Mouse (Mus musculus) intestine, postnatal 0 days (tissue): ENCODE measurements around the gene Efcc1. TPM values are rescaled to one million over a fixed set of nuclear protein-coding genes. Genes with fewer than 3 reads are reported as not detected.

Source experiments
- ATAC-seq: fragments of 200-750 bp; cut with Nextera tagmentation; 2 replicates; pipeline ENCODE4 v1.8.0; 2017; ENCODE audit warnings: mild to moderate bottlenecking, moderate TSS enrichment, moderate library complexity
- H3K27ac ChIP-seq: fragments of 300-500 bp; sonication (generic); 2 replicates; pipeline ENCODE4 v1.5.1; 2014; ENCODE audit warnings: mild to moderate bottlenecking, low read depth, low read length, moderate library complexity
- H3K27me3 ChIP-seq: fragments of 300-500 bp; sonication (generic); replicated peaks from 2 replicates; pipeline ENCODE4 v1.6.1; 2014; ENCODE audit warnings: low read length, mixed read lengths; ENCODE audit not compliant: control insufficient read depth, insufficient read depth
- H3K36me3 ChIP-seq: fragments of 300-500 bp; sonication (generic); 2 replicates; pipeline ENCODE4 v1.6.1; 2014; ENCODE audit warnings: mild to moderate bottlenecking, moderate library complexity; ENCODE audit not compliant: control insufficient read depth, insufficient read depth
- H3K4me1 ChIP-seq: fragments of 300-500 bp; sonication (generic); replicated peaks from 2 replicates; pipeline ENCODE4 v1.6.1; 2014; ENCODE audit warnings: antibody characterized with exemption, low read length, mixed read lengths; ENCODE audit not compliant: control insufficient read depth, insufficient read depth
- H3K4me2 ChIP-seq: fragments of 300-500 bp; sonication (generic); replicated peaks from 2 replicates; pipeline ENCODE4 v1.6.1; 2014; ENCODE audit warnings: low read depth, mild to moderate bottlenecking, moderate library complexity
- H3K4me3 ChIP-seq: fragments of 300-500 bp; sonication (generic); 2 replicates; pipeline ENCODE4 v1.5.1; 2014; ENCODE audit warnings: low read depth, low read length
- H3K9ac ChIP-seq: fragments of 300-500 bp; sonication (generic); 2 replicates; pipeline ENCODE4 v1.6.1; 2014; ENCODE audit warnings: mild to moderate bottlenecking, low read depth, low read length
- H3K9me3 ChIP-seq: fragments of 300-500 bp; sonication (generic); 2 replicates; pipeline ENCODE4 v1.6.1; 2016; ENCODE audit warnings: mixed run types; ENCODE audit not compliant: control insufficient read depth
- CTCF ChIP-seq: sonication (generic); IDR thresholded peaks from 2 replicates; pipeline ENCODE4 v1.5.1; 2016; ENCODE audit warnings: low read depth, mild to moderate bottlenecking, control low read depth, antibody characterized with exemption, moderate library complexity
- WGBS: fragments of 180-500 bp; shearing (Covaris S2); extraction: QIAGEN DNeasy Blood & Tissue Kit; methylation state at CpG from one replicate; pipeline ENCODE4 v1.1.7; 2014; 5-methylcytosine and 5-hydroxymethylcytosine counted together
- polyA plus RNA-seq: library from polyadenylated mRNA; unstranded; fragments of >200 nt; fragmentation: Nextera tagmentation; extraction: Ambion mirVana; gene quantifications from 2 replicates; pipeline ENCODE4 v1.2.1, GENCODE M21; 2015

Gene Efcc1
- polyA plus RNA-seq, 1 experiment from 2014 or later, result 0.86 TPM

DNA sequence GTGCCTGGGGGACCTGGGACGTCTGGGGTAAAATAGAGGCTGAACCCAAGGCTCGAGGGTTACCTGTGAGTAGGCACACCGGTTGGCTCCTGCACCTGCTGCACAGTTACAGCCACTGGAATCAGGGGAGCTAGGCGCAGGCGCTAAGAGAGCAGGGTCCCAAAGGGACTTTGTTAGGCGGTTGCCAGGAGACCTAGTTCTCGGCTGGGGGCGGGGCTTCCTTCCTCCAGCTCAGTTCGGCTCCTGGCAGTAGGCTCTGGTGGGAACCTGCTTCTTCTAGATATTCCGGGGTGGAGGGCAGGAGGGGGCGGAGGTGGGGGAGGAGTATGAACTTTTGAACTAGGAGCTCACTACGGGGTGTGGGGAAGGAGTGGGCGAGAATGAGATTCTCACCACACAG, 8.0 kb upstream of the Efcc1 start:
- Histone ChIP-seq H3K4me1 (no peaks in the 10 kb centered on the region), H3K4me2 (no peak overlapping the region), H3K36me3 (no peaks in the 10 kb centered on the region), H3K9me3 (no peaks in the 10 kb centered on the region), H3K27me3 (no peaks in the 10 kb centered on the region; the same call in 1 of the 2 replicates), H3K4me3 (no peak overlapping the region), H3K9ac (no peak overlapping the region), H3K27ac (no peak overlapping the region)
- ATAC-seq, result no peak
- TF ChIP-seq CTCF, result no peak
- 9% methylated on average over 13 of the region's 13 CpGs for WGBS

DNA sequence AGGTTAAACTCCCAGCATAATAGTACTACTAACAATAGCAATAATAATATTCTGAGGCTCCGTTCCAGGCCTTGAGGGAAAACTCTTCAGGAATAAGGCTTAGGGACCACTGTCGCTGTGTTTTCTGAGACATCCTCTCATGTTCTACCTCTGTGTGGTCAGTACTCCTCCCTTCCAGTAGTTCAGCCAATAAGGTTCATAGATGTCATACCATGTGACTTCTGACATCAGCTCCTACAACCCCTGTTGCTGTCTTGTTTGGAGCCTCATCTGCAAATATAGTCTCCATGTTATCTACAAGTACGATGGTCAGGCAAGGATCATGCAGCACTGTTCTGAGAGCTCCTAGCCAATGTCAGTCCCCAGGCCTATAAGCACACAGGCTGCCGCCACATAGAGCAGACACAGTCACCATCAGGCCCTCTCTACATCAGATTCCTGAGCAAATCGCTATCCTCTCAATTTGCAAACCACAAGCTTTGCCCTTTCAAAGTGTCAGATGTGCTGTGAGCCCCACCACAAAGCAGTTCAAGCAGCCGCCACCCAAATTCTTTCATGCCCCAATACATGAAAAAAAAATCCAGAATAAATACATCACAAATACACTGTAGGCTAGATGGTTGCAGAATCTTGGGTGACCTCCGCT, 5.3 kb upstream of the Efcc1 start:
- Histone ChIP-seq H3K4me2 (no peak overlapping the region), H3K27ac (no peak overlapping the region), H3K4me1 (no peaks in the 10 kb centered on the region), H3K27me3 (peaks cover 13% of the 10 kb centered on the region), H3K9me3 (no peaks in the 10 kb centered on the region), H3K4me3 (no peak overlapping the region), H3K36me3 (no peaks in the 10 kb centered on the region), H3K9ac (no peak overlapping the region)
- ATAC-seq, result no peak
- TF ChIP-seq CTCF, result no peak
- WGBS, result 84% methylated on average over 7 of the region's 7 CpGs

DNA sequence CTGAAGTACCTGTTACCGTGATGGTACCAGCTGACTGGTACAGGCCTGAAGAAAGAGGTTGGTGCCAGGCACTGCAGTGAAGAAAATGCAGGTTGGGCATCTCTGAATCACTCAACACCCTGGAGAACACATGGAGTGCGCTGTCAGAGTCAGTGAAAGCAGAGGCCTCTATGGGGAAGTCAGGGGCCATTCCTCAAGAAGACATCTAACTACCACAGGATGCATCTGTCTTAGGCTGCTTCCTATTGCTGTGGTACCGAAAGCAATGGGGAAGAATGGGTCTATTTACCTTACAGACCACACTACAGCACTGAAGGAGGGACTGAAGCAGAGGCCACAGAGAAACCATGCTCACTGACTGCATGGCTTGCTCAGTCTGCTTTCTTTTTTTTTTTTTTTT, 2.6 kb upstream of the Efcc1 start:
- H3K4me1 ChIP-seq, result no peaks in the 10 kb centered on the region
- H3K4me3 ChIP-seq, result no peak overlapping the region
- H3K36me3 ChIP-seq, result no peaks in the 10 kb centered on the region
- H3K9ac ChIP-seq, result no peak overlapping the region
- WGBS, result 66% methylated on average over 3 of the region's 3 CpGs
- no peak overlapping the region for H3K4me2 ChIP-seq
- no peaks in the 10 kb centered on the region for H3K9me3 ChIP-seq
- TF ChIP-seq CTCF, result no peak
- no peak for ATAC-seq
- H3K27me3 ChIP-seq, result peaks cover 38% of the 10 kb centered on the region
- no peak overlapping the region for H3K27ac ChIP-seq

DNA sequence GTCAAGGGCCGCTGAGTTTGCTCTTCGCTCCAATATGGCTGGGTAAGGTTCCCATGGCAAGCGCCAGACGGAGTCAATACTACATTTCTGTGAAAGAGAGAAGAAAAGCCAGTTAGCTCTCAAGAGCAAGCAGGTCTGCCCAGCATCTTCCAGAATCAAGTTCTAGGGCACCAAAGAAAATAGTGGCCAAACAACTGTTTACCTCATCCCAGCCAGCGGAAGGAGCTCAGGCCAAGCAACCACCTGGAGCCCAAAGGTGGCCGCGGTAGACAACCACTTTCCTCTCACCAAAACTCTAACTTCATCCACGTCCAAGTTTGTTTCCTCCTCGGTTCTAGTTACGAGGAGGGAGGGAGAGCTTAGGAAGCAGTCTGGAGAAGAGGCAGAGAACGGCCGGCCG, 528 bp upstream of the Efcc1 start:
- Histone ChIP-seq H3K27ac (no peak overlapping the region; the same call in 1 of the 2 replicates), H3K27me3 (peaks cover 47% of the 10 kb centered on the region), H3K36me3 (no peaks in the 10 kb centered on the region), H3K4me3 (peak overlapping the region; percentile 44; the same call in 1 of the 2 replicates), H3K9ac (0 out of 2 replicates have a peak overlapping the region, but pooled peaks have one; percentile 40), H3K9me3 (no peaks in the 10 kb centered on the region), H3K4me1 (no peaks in the 10 kb centered on the region), H3K4me2 (peak overlapping the region; percentile 74)
- ATAC-seq, result no peak
- no peak for TF ChIP-seq CTCF
- WGBS, result 21% methylated on average over 13 of the region's 13 CpGs

DNA sequence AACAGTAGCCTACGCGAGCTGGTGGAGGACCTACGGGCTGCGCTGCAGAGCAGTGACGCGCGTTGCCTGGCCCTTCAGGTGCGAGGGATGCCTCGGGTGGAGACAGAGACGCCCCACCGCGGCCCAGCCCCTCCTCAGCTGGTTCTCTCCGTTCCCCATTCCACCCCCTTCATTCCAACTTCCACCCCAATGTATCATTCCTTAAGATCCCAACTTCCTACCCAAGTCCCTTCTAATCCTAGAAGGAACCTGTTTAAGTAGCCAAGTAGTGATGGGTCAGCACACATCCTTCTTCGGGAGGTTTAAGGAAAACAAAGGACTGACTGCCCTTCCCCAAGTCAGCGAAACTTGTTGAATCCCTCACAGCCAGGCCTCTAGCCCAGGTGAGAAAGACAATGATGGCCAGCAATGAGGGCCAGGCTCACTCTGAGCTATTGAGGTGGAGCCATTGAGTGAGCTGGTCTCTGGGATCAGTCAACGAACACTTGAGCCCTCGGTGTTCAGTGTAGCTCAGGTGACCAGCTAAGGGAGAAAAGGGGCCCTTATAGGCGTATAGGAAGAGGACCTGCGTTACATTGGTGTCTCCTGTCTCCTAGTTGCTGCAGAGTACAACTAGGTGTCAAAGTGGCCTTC, 910 bp downstream of the Efcc1 start:
- TF ChIP-seq CTCF, result no peak
- Histone ChIP-seq H3K9ac (peak overlapping the region; percentile 40; the same call in 1 of the 2 replicates), H3K4me1 (no peaks in the 10 kb centered on the region), H3K4me2 (peak overlapping the region; percentile 74), H3K27me3 (peaks cover 47% of the 10 kb centered on the region), H3K9me3 (no peaks in the 10 kb centered on the region), H3K27ac (no peak overlapping the region), H3K36me3 (no peaks in the 10 kb centered on the region), H3K4me3 (peak overlapping the region; percentile 44)
- 7% methylated on average over 19 of the region's 19 CpGs for WGBS
- ATAC-seq, result no peak

DNA sequence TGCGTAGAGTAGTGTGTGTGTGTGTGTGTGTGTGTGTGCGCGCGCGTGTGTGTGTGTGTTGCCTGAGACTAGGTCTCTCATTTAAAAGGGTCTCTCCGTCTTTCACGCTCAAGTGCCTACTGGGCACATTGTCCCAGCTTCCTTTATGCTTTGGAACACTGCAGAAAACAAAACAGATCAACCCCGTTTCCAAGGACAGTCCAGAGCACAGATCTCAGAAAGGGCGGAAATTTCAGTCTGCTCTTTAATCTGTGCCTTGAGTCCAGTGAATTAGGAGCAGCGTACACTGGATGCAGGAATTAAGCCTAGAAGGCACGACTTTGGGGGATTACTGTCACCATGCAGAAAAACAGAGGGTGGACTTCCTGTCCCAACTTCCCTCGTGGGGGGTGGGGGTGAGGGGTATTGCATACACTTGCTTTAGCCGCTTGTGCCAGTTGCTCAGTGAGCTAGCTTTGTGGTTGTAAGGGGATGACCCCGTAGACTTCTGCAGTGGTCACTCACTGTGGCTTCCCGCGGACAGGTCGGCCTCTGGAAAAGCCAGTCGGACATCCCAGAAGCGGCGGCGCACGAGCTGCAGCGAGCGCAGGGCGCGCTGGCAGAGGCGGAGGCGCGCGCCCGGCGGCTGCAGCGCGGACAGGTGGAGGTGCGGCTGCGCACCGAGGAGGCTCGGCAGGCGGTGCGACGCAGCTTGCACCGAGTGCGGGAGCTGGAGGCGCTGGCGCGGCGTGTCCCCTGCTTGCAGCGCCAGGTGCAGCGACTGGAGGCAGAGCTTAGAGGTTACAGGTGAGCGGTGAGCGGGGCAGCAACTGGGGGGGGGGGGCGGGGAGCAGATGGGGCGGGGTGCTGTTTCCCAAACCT, 1.7 kb downstream of the Efcc1 start:
- no peak for TF ChIP-seq CTCF
- peak overlapping the region; percentile 74 for H3K4me2 ChIP-seq
- no peaks in the 10 kb centered on the region for H3K4me1 ChIP-seq
- 7% methylated on average over 51 of the region's 53 CpGs for WGBS
- H3K9ac ChIP-seq, result no peak overlapping the region
- H3K36me3 ChIP-seq, result no peaks in the 10 kb centered on the region
- H3K27me3 ChIP-seq, result peaks cover 47% of the 10 kb centered on the region
- ATAC-seq, result no peak
- H3K4me3 ChIP-seq, result peak overlapping the region; percentile 44
- H3K9me3 ChIP-seq, result no peaks in the 10 kb centered on the region
- no peak overlapping the region for H3K27ac ChIP-seq
